Mouse (Mus musculus) bone marrow, adult 2 months (tissue): Measurements from ENCODE around the gene Olfr686.

Experiments
- CTCF ChIP-seq: fragments of 200-500 bp; IDR thresholded peaks from 2 replicates; pipeline ENCODE4 v1.5.1; 2011; ENCODE audit warnings: low read length, control low read depth; ENCODE audit not compliant: control insufficient read depth, insufficient read depth
- POLR2A ChIP-seq: fragments of 200-500 bp; IDR thresholded peaks from 2 replicates; pipeline ENCODE4 v1.6.1; 2011; ENCODE audit warnings: low read depth, mild to moderate bottlenecking, control low read depth, low read length, borderline replicate concordance; ENCODE audit not compliant: control insufficient read depth

DNA sequence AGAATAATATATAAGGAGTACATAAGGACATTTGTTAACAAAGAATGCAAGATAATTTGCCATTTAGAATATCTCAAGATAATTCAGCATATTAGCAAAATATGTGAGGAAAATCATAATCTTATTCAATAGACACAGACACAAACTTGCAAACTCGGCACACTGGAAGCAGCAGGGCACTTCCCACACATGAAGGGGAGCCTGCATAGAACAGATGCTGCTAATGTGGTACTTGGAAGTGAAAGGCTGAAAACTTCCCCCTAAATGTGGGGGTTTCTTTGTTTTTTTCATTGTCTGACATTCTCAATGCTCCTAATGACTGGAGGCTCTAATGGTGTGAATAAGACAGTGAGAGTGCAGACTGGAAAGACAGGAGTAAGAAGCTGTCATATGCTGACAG, 7.5 kb upstream of the Olfr686 start:
- TF ChIP-seq POLR2A (no peak), CTCF (no peak)
